Mouse (Mus musculus) lung, embryonic 15.5 days (tissue): ENCODE results near the gene Eif3l. TPM values are rescaled to one million over a fixed set of nuclear protein-coding genes. Genes with fewer than 3 reads are reported as not detected.

Experiments used
- ATAC-seq: fragments of 200-750 bp; cut with Nextera tagmentation; 2 replicates; pipeline ENCODE4 v1.8.0; 2017; ENCODE audit warnings: moderate number of reproducible peaks, borderline replicate concordance; ENCODE audit not compliant: low FRiP score, low TSS enrichment; ENCODE audit errors: extremely low read depth
- H3K27ac ChIP-seq: fragments of 300-500 bp; sonication (generic); 2 replicates; pipeline ENCODE4 v1.5.1; 2015; ENCODE audit warnings: moderate library complexity, mild to moderate bottlenecking, inconsistent platforms
- H3K27me3 ChIP-seq: fragments of 300-500 bp; sonication (generic); 2 replicates; pipeline ENCODE4 v1.6.1; 2015; ENCODE audit warnings: inconsistent platforms
- H3K36me3 ChIP-seq: fragments of 300-500 bp; sonication (generic); 2 replicates; pipeline ENCODE4 v1.6.1; 2015; ENCODE audit warnings: inconsistent platforms
- H3K4me1 ChIP-seq: fragments of 300-500 bp; sonication (generic); 2 replicates; pipeline ENCODE4 v1.6.1; 2015; ENCODE audit warnings: inconsistent platforms
- H3K4me2 ChIP-seq: fragments of 300-500 bp; sonication (generic); 2 replicates; pipeline ENCODE4 v1.6.1; 2015; ENCODE audit warnings: inconsistent platforms, mild to moderate bottlenecking, moderate library complexity
- H3K4me3 ChIP-seq: fragments of 300-500 bp; sonication (generic); 2 replicates; pipeline ENCODE4 v1.5.1; 2015; ENCODE audit warnings: mild to moderate bottlenecking, inconsistent platforms
- H3K9ac ChIP-seq: fragments of 300-500 bp; sonication (generic); 2 replicates; pipeline ENCODE4 v1.6.1; 2015; ENCODE audit warnings: inconsistent platforms
- H3K9me3 ChIP-seq: fragments of 300-500 bp; sonication (generic); 2 replicates; pipeline ENCODE4 v1.6.1; 2016; ENCODE audit warnings: inconsistent platforms
- WGBS: fragments of 180-500 bp; shearing (Covaris S2); methylation state at CpG from one replicate; pipeline ENCODE4 v1.1.7; 2015; 5-methylcytosine and 5-hydroxymethylcytosine counted together
- polyA plus RNA-seq: library from polyadenylated mRNA; unstranded; fragments of >200 nt; fragmentation: Nextera tagmentation; extraction: Ambion mirVana; gene quantifications from 2 replicates; pipeline ENCODE4 v1.2.1, GENCODE M21; 2015

Eif3l gene
- polyA plus RNA-seq, 1 experiment from 2014 or later: 225 TPM

DNA sequence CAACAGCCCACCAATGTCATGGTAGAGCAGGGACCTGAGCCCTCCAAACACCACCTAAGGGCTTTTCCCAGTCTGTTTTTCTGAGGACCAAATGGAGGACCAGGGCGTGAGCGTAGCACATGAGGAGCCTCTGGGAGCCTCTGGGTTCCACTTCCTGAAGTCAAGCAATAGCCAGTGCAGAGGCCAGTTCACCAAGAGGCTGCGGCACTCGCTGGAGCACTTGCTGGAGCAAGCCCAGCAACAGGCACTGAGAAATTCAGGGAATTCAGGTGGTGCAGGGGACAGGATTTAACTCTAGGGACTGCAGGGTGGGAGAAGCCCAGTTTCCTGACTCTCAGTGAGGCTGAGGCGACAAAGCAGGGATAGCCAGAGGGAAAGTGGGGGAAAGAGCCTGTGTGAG is 23.2 kb downstream of the Eif3l start:
- H3K27me3 ChIP-seq: no peaks in the 10 kb centered on the region
- no peak overlapping the region for H3K9ac ChIP-seq
- 55% methylated on average over 5 of the region's 5 CpGs for WGBS
- no peak overlapping the region for H3K4me2 ChIP-seq
- no peaks in the 10 kb centered on the region for H3K9me3 ChIP-seq
- no peak overlapping the region for H3K4me3 ChIP-seq
- H3K27ac ChIP-seq: peak overlapping the region; percentile 78
- ATAC-seq: no peak
- peaks cover 43% of the 10 kb centered on the region for H3K4me1 ChIP-seq
- H3K36me3 ChIP-seq: peaks cover 30% of the 10 kb centered on the region

DNA sequence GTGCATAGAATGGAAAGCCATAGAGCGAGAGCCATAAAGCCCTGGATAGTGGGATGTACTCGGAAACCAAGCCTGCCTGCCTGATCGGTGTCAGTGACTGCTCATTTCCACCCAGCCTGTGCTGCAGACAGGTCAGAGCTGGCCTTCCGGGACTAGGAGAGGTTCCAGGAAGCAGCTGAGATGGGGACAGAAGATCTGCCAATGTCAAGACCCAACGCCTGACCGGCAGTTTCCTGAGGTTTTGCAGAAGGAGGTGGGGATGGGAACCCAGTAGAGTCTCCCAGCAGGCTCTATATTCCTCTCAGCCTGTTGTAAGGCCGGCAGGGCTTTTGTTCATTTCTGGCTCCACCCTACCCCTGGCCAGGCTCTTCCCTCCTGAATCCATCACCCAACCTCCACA is 23.9 kb downstream of the Eif3l start:
- ATAC-seq: peak; percentile 40; the same call in 1 of the 2 replicates
- Histone ChIP-seq H3K9ac (no peak overlapping the region), H3K36me3 (peaks cover 23% of the 10 kb centered on the region), H3K27me3 (no peaks in the 10 kb centered on the region), H3K4me2 (peak overlapping the region; percentile 10; the same call in 1 of the 2 replicates), H3K27ac (peak overlapping the region; percentile 78), H3K4me1 (peaks cover 41% of the 10 kb centered on the region), H3K9me3 (no peaks in the 10 kb centered on the region), H3K4me3 (no peak overlapping the region)
- 28% methylated on average over 7 of the region's 7 CpGs for WGBS

DNA sequence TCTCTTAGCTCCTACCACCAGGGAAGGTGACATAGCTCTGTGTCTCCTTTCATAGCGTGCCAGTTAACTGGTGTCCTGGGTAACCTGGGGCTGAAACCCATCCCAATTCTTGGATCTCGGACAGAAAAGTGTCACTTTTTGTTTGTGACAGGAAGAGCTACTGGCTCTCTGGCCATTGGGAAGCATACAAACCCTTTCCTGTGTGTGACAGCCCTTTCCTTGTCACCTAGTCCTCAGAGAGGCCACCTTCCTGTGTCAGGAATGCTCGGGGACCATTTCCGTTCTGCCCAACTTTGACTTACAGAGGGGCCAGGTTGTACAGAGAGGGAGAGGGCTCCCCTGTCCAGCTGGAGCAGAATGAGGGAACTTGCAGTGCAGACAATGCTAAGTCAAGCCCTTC is 24.5 kb downstream of the Eif3l start:
- Histone ChIP-seq H3K27ac (peak overlapping the region; percentile 78), H3K4me2 (peak overlapping the region; percentile 10; the same call in 1 of the 2 replicates), H3K9ac (no peak overlapping the region), H3K4me1 (peaks cover 41% of the 10 kb centered on the region), H3K4me3 (no peak overlapping the region), H3K27me3 (no peaks in the 10 kb centered on the region), H3K9me3 (no peaks in the 10 kb centered on the region), H3K36me3 (peaks cover 17% of the 10 kb centered on the region)
- peak; percentile 35 for ATAC-seq
- WGBS: 20% methylated on average over 4 of the region's 4 CpGs

GRCm38 (mm10) chr15:79100391-79100790 is 25.4 kb downstream of the Eif3l start:
- Histone ChIP-seq H3K27me3 (no peaks in the 10 kb centered on the region), H3K4me2 (no peak overlapping the region), H3K4me1 (peaks cover 41% of the 10 kb centered on the region), H3K9me3 (no peaks in the 10 kb centered on the region), H3K9ac (no peak overlapping the region), H3K4me3 (no peak overlapping the region), H3K36me3 (peaks cover 10% of the 10 kb centered on the region), H3K27ac (no peak overlapping the region)
- ATAC-seq: no peak
- 79% methylated on average over 4 of the region's 4 CpGs for WGBS

DNA sequence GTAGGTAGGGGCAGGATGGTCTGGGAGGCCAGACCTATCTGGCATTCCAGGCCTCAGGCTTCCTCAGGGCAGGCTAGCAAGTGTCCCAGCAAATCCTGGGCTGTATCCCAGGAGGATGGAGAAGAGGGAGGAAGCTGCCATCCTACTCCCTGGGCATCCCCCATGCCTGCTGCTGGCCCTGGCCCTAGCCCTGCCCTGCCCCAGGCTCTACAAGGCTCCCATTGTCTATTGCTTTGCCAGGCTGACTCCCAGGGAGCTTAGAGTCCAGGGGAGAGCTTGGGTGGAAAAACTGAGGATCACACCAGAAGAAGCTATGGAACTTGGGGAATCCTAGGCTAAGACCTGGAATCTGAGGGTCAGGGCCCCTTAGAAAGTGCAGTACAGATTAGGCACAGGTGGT is 26.6 kb downstream of the Eif3l start:
- Histone ChIP-seq H3K9ac (no peak overlapping the region), H3K4me3 (no peak overlapping the region), H3K27me3 (no peaks in the 10 kb centered on the region), H3K27ac (no peak overlapping the region), H3K4me1 (peaks cover 33% of the 10 kb centered on the region), H3K36me3 (no peaks in the 10 kb centered on the region), H3K4me2 (no peak overlapping the region), H3K9me3 (no peaks in the 10 kb centered on the region)
- ATAC-seq: no peak

DNA sequence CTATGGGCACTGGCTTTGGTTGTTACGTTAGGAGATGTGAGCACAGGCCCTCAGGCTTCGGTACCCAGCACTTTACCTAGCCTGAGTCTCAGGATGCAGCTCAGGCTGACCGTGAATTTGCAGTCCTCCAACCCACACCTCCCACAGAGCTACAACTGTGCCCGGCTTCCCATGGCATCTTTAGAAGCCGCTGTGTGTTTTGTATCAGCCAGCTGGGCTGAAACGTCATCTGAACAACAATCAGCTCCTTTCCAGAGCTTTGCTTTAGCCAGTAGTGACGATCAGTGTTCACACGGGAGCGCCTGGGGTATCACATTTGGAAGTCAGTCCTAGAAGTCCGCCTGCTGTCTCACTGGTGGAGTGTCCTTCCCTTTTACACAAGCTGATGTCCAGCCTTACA is 28.3 kb downstream of the Eif3l start:
- no peak overlapping the region for H3K9ac ChIP-seq
- no peaks in the 10 kb centered on the region for H3K36me3 ChIP-seq
- no peak overlapping the region for H3K27ac ChIP-seq
- H3K27me3 ChIP-seq: no peaks in the 10 kb centered on the region
- 71% methylated on average over 10 of the region's 10 CpGs for WGBS
- no peak for ATAC-seq
- no peaks in the 10 kb centered on the region for H3K9me3 ChIP-seq
- no peak overlapping the region for H3K4me3 ChIP-seq
- peaks cover 21% of the 10 kb centered on the region for H3K4me1 ChIP-seq
- H3K4me2 ChIP-seq: no peak overlapping the region

DNA sequence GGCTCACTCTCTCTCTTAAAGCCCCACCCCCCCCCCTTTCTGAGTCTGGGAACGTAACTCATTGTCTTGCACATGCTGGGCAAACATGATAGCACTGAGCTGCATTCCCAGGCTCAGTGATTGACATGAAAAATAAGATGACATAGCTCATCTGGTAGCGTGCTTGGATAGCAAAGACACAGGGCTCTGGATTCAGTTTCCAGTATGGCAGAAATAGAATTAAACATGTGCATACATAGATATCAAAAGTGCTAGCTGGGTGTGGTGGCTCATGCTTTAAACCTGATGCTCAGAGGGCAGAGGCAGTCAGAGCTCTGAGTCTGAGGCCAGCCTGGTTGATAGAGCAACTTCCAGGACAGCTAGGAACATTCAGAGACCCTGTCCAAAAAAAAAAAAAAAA is 30.8 kb downstream of the Eif3l start:
- WGBS: 44% methylated on average over 2 of the region's 2 CpGs
- no peak overlapping the region for H3K9ac ChIP-seq
- no peak for ATAC-seq
- H3K9me3 ChIP-seq: no peaks in the 10 kb centered on the region
- no peaks in the 10 kb centered on the region for H3K36me3 ChIP-seq
- H3K27ac ChIP-seq: no peak overlapping the region
- H3K4me1 ChIP-seq: peaks cover 19% of the 10 kb centered on the region
- H3K4me2 ChIP-seq: no peak overlapping the region
- no peaks in the 10 kb centered on the region for H3K27me3 ChIP-seq
- H3K4me3 ChIP-seq: no peak overlapping the region

- WGBS: 11% methylated on average over 7 of the region's 7 CpGs
- Histone ChIP-seq H3K27me3 (no peaks in the 10 kb centered on the region), H3K4me1 (peaks cover 32% of the 10 kb centered on the region), H3K4me3 (peak overlapping the region; percentile 91), H3K27ac (peak overlapping the region; percentile 83), H3K36me3 (no peaks in the 10 kb centered on the region), H3K4me2 (peak overlapping the region; percentile 98), H3K9me3 (no peaks in the 10 kb centered on the region), H3K9ac (peak overlapping the region; percentile 86; the same call in 1 of the 2 replicates)
- no peak for ATAC-seq
Observed at GRCm38 (mm10) chr15:79107966-79108365, 33.0 kb downstream of the Eif3l start.

- peak within 1 kb of the TSS; percentile 98 for H3K4me2 ChIP-seq
- WGBS: under 1% methylated on average over 76 of the region's 85 CpGs
- H3K9me3 ChIP-seq: no peaks in the 10 kb centered on the region
- peak; percentile 83 for ATAC-seq
- peaks cover 32% of the 10 kb centered on the region for H3K4me1 ChIP-seq
- H3K27ac ChIP-seq: peak within 1 kb of the TSS; percentile 83
- no peaks in the 10 kb centered on the region for H3K36me3 ChIP-seq
- peak within 1 kb of the TSS; percentile 86 for H3K9ac ChIP-seq
- H3K4me3 ChIP-seq: peak within 1 kb of the TSS; percentile 91
- H3K27me3 ChIP-seq: no peaks in the 10 kb centered on the region
Observed at GRCm38 (mm10) chr15:79108421-79109320, 33.7 kb downstream of the Eif3l start, which contains the start of gene Micall1. Gene Micall1, plus strand, starts transcription at chr15:79108898.

GRCm38 (mm10) chr15:79109321-79109934 is 34.4 kb downstream of the Eif3l start:
- Histone ChIP-seq H3K4me1 (peaks cover 32% of the 10 kb centered on the region), H3K9me3 (no peaks in the 10 kb centered on the region), H3K27me3 (no peaks in the 10 kb centered on the region), H3K27ac (peak overlapping the region; percentile 83), H3K9ac (peak overlapping the region; percentile 86), H3K36me3 (0 out of 2 replicates have a peak, but pooled peaks cover 4% of the 10 kb centered on the region), H3K4me3 (peak overlapping the region; percentile 91), H3K4me2 (peak overlapping the region; percentile 98)
- peak; percentile 70 for ATAC-seq
- WGBS: under 1% methylated on average over 38 of the region's 46 CpGs

DNA sequence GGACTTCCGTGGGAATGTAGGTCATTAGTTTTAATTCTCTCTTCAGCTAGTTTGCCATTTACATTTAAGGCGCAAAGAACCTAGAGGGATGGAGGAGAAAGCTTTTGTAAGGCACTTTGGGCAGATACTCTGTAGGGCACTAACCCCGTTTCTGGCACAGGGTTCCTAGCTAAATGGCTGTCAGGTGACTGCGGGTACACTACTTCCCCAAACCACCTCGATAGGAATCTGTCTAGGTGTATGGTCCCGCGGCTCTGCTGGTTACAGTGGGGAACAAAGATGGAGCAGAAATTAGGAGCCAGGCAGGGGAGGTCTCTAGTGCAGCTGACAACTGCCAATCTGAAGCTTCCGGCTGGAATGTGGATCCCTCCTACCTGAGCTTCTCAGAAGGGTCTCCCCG is 35.1 kb downstream of the Eif3l start:
- 19% methylated on average over 9 of the region's 9 CpGs for WGBS
- H3K4me2 ChIP-seq: peak overlapping the region; percentile 98
- no peak for ATAC-seq
- peak overlapping the region; percentile 91 for H3K4me3 ChIP-seq
- H3K27me3 ChIP-seq: no peaks in the 10 kb centered on the region
- H3K36me3 ChIP-seq: peaks cover 9% of the 10 kb centered on the region
- H3K4me1 ChIP-seq: peaks cover 32% of the 10 kb centered on the region
- H3K27ac ChIP-seq: no peak overlapping the region
- H3K9ac ChIP-seq: peak overlapping the region; percentile 86
- H3K9me3 ChIP-seq: no peaks in the 10 kb centered on the region

DNA sequence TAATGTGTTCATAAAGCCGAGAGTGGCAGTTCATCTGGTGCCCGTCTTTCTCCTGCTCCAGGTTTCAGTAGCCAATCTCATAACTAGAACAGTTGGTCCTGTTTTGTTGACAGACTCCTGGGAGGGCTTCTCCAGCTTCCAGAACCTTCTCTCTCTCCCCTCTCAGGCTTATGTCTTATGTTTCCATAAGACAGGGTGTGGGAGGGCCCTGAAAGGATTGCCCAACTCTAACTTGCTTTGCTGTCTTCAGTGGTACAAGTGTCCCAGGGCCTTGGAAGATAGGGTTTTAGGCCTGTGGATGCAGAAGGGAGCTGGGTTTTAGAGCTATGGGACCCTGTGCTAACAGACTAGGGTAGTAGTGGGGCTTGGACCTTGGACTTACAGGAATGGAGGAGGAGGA is 35.5 kb downstream of the Eif3l start:
- ATAC-seq: no peak
- Histone ChIP-seq H3K9ac (no peak overlapping the region), H3K27ac (no peak overlapping the region), H3K4me1 (peaks cover 32% of the 10 kb centered on the region), H3K4me3 (peak overlapping the region; percentile 91), H3K9me3 (no peaks in the 10 kb centered on the region), H3K27me3 (no peaks in the 10 kb centered on the region), H3K4me2 (peak overlapping the region; percentile 98), H3K36me3 (peaks cover 14% of the 10 kb centered on the region)
- whole genome bisulfite sequencing: 69% methylated on average over 2 of the region's 2 CpGs
